Mouse (Mus musculus) stomach, postnatal 0 days (tissue): ENCODE data around the gene Ifih1.

Source experiments
- CTCF ChIP-seq: IDR thresholded peaks from 2 replicates; pipeline ENCODE4 v1.5.1; 2016; ENCODE audit warnings: antibody characterized with exemption, low read depth, mild to moderate bottlenecking, moderate library complexity
- EP300 ChIP-seq: optimal IDR thresholded peaks from 2 replicates; pipeline ENCODE3; 2016; ENCODE audit warnings: antibody characterized with exemption

DNA sequence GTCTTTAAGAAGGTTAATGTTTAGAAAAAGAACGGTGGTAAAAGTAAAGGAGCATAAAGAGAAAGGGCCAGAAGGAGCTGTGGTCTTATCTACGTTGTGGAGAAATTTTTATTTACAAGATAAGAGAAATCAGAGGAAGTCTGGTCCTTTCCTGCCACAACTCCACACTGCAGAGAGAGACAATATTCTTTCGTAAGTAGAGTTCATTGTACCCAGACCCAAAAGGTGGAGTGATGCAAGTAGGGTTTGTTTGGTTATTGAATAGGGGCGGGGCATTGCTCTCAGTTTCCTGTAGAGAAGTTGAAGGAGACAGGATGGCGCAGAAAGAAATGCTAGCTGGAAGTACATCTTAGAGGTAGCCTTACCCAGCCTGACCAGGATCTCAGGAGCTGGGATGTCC is 60.3 kb downstream of the Ifih1 start:
- TF ChIP-seq EP300 (no peak), CTCF (no peak)
